Mouse (Mus musculus) olfactory bulb, adult 2 months (tissue): Measurements from ENCODE around the gene Gxylt1.

Experiments
- CTCF ChIP-seq: fragments of 200-500 bp; IDR thresholded peaks from 2 replicates; pipeline ENCODE4 v1.5.1; 2012; ENCODE audit warnings: low read depth, mild to moderate bottlenecking, low read length, moderate library complexity; ENCODE audit not compliant: insufficient read depth
- POLR2A ChIP-seq: fragments of 200-500 bp; IDR thresholded peaks from 2 replicates; pipeline ENCODE4 v1.6.1; 2012; ENCODE audit warnings: mild to moderate bottlenecking, low read depth, low read length, moderate library complexity; ENCODE audit not compliant: insufficient read depth

GRCm38 (mm10) chr15:93229028-93229427, 46.0 kb downstream of the Gxylt1 start:
- TF ChIP-seq CTCF (no peak), POLR2A (no peak)
